Mouse (Mus musculus) limb, embryonic 13.5 days (tissue): ENCODE data around the gene Pdcd1lg2. TPM values are rescaled to one million over a fixed set of nuclear protein-coding genes. Genes with fewer than 3 reads are reported as not detected.

ENCODE experiments used
- ATAC-seq: fragments of 200-750 bp; cut with Nextera tagmentation; 2 replicates; pipeline ENCODE4 v1.8.0; 2017; ENCODE audit warnings: low read depth, moderate number of reproducible peaks, moderate TSS enrichment; ENCODE audit not compliant: low FRiP score
- H3K27ac ChIP-seq: fragments of 300-500 bp; sonication (generic); 2 replicates; pipeline ENCODE4 v1.5.1; 2015; ENCODE audit warnings: inconsistent platforms, mild to moderate bottlenecking, moderate library complexity
- H3K27me3 ChIP-seq: fragments of 300-500 bp; sonication (generic); 2 replicates; pipeline ENCODE4 v1.6.1; 2015; ENCODE audit warnings: mild to moderate bottlenecking, inconsistent platforms
- H3K36me3 ChIP-seq: fragments of 300-500 bp; sonication (generic); 2 replicates; pipeline ENCODE4 v1.6.1; 2015; ENCODE audit warnings: inconsistent platforms, mild to moderate bottlenecking, moderate library complexity
- H3K4me1 ChIP-seq: fragments of 300-500 bp; sonication (generic); 2 replicates; pipeline ENCODE4 v1.6.1; 2015; ENCODE audit warnings: inconsistent platforms
- H3K4me2 ChIP-seq: fragments of 300-500 bp; sonication (generic); replicated peaks from 2 replicates; pipeline ENCODE4 v1.6.1; 2015; ENCODE audit warnings: inconsistent platforms, mild to moderate bottlenecking, moderate library complexity
- H3K4me3 ChIP-seq: fragments of 300-500 bp; sonication (generic); 2 replicates; pipeline ENCODE4 v1.5.1; 2015; ENCODE audit warnings: moderate library complexity, mild to moderate bottlenecking, inconsistent platforms
- H3K9ac ChIP-seq: fragments of 300-500 bp; sonication (generic); 2 replicates; pipeline ENCODE4 v1.6.1; 2015; ENCODE audit warnings: mild to moderate bottlenecking, inconsistent platforms
- H3K9me3 ChIP-seq: fragments of 300-500 bp; sonication (generic); 2 replicates; pipeline ENCODE4 v1.6.1; 2016; ENCODE audit warnings: inconsistent platforms
- WGBS: fragments of 180-500 bp; shearing (Covaris S2); methylation state at CpG from one replicate; pipeline ENCODE4 v1.1.7; 2015; 5-methylcytosine and 5-hydroxymethylcytosine counted together
- polyA plus RNA-seq: library from polyadenylated mRNA; unstranded; fragments of >200 nt; fragmentation: Nextera tagmentation; extraction: Ambion mirVana; gene quantifications from 2 replicates; pipeline ENCODE4 v1.2.1, GENCODE M21; 2015

Pdcd1lg2 gene
- polyA plus RNA-seq, 1 experiment from 2014 or later = not detected

DNA sequence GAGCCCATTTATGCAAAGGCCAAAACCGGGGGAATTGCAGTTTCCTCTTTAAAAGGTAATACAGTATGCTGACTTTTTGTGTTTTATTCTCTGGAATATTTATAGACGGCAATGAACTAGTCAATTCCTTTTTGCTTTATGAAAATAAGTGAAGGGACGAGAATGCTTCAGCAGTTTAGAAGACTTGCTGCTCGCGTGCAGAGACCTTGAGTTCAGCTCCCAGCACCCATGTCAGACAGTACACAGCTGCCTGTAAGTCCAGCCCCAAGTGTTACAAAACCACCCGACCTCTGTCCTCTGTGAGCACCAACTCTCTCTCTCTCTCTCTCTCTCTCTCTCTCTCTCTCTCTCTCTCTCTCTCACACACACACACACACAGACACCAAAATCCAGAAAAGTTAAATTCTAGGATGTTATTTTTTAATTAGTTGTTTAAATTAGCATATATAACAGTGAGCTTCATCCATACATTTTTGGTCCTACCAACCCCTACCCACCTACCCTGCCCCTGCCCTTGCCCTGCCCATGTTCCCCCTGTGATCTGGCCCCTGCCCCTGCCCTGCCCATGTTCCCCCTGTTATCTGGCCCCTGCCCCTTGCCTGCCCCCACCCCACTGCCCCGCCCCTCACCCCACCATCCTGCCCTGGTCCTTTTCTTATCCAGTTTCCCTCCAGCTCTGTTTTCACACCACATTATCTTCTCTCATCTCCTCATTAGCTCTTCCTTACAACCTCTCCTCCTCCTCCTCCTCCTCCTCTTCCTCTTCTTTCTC lies 86.3 kb downstream of the Pdcd1lg2 start:
- Histone ChIP-seq H3K27me3 (no peaks in the 10 kb centered on the region), H3K9ac (no peak overlapping the region), H3K4me3 (no peak overlapping the region), H3K4me1 (peaks cover 4% of the 10 kb centered on the region; the same call in 1 of the 2 replicates), H3K27ac (no peak overlapping the region), H3K4me2 (no peak overlapping the region), H3K9me3 (no peaks in the 10 kb centered on the region), H3K36me3 (no peaks in the 10 kb centered on the region)
- 72% methylated on average over 7 of the region's 7 CpGs for WGBS
- ATAC-seq = no peak

DNA sequence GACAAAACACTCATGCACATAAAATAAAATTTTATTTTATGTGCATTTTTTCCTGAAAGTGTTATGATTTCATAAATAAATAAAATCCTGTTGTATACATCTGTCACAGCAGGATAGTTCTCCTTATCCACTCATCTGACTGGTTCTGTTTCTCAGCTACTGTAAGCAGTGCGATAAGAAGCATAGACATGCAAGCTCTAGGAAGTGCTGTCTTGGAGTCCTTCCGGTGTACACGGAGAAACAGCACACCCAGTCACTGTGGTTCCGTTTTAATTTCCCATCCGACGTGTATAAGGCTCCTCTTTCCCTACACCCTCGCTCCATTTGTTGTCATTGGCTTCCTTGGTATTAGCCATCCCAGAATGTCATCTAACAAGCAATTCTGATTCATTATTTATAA lies 87.2 kb downstream of the Pdcd1lg2 start:
- Histone ChIP-seq H3K4me2 (no peak overlapping the region), H3K4me3 (no peak overlapping the region), H3K36me3 (no peaks in the 10 kb centered on the region), H3K4me1 (peaks cover 4% of the 10 kb centered on the region; the same call in 1 of the 2 replicates), H3K27me3 (no peaks in the 10 kb centered on the region), H3K27ac (no peak overlapping the region), H3K9me3 (no peaks in the 10 kb centered on the region), H3K9ac (no peak overlapping the region)
- 87% methylated on average over 7 of the region's 7 CpGs for WGBS
- no peak for ATAC-seq

DNA sequence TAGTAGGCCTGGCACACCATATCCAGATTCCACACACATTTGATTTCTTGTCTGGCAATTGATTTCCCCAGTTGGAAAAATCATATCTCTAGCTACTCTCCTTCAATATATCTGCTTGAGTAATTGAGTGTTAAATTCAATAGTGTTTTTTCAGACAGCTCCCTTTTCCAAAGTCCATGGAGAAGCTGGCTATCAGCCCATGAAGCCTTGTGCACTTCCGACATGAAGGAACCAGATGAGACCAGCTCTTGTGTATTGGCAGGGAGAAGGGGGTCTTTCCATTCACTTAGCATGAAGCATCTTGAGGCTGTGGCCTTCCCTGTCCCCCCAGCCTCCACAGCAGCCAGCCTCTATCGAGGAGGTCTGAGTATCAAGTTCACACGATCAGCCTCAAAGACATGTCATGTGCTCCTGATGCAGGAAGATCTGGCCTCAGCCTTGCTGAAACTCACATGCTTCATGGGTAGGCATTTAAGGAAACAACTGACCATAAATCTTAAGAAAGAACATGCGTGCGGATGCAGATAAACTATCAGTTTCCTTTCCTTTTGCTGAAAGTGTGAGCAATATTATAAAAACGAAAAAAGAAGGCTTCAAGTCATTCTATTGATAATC lies 88.2 kb downstream of the Pdcd1lg2 start:
- Histone ChIP-seq H3K9ac (no peak overlapping the region), H3K4me3 (no peak overlapping the region), H3K9me3 (no peaks in the 10 kb centered on the region), H3K4me2 (no peak overlapping the region), H3K27me3 (no peaks in the 10 kb centered on the region), H3K4me1 (peaks cover 4% of the 10 kb centered on the region; the same call in 1 of the 2 replicates), H3K36me3 (no peaks in the 10 kb centered on the region), H3K27ac (no peak overlapping the region)
- 77% methylated on average over 6 of the region's 6 CpGs for WGBS
- no peak for ATAC-seq

DNA sequence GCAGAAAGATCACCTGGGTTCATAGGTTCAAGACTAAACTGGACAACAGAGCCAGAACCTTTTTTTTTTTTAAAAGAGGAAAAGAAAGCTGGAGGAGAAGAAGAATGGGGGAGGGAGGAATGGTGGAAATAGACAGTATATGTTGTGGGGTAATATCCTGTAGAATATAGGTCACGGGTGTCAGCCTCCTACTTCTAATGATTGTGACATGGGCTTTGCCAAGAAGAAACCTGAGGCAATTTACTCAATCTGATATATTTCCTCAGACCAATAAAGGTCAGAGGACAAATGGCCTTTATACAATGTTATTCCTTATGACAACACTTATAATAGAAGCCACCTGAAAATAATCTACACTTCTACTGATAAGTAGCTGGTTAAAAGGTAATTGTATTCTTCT lies 89.6 kb downstream of the Pdcd1lg2 start:
- Histone ChIP-seq H3K4me2 (no peak overlapping the region), H3K4me1 (peaks cover 6% of the 10 kb centered on the region), H3K27ac (no peak overlapping the region), H3K9me3 (no peaks in the 10 kb centered on the region), H3K27me3 (no peaks in the 10 kb centered on the region), H3K4me3 (no peak overlapping the region), H3K9ac (no peak overlapping the region), H3K36me3 (no peaks in the 10 kb centered on the region)
- ATAC-seq = no peak
- WGBS = 79% methylated on average over 1 of the region's 1 CpGs

DNA sequence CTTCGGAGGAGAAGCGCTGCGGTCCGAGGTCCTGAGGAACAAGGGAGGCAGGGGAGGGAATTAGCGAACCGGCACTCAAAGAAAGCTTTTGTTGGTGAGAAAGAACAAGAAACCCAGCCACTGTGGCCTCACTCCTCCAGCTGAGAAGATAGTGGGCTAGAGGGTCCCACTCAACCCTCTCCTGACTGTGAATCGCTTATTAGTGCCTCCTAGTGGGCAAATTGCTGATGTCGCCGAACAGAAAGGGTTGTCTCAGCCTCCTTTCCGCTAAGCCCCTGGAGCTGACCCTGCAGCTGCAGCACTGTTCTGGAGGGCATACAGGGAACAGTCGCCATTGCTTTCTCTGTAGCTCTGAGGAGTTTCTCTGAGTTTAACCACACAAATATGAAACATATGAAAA lies 90.4 kb downstream of the Pdcd1lg2 start:
- WGBS = 53% methylated on average over 11 of the region's 11 CpGs
- Histone ChIP-seq H3K9me3 (no peaks in the 10 kb centered on the region), H3K4me3 (peak overlapping the region; percentile 1; the same call in 1 of the 2 replicates), H3K36me3 (no peaks in the 10 kb centered on the region), H3K4me2 (peak overlapping the region; percentile 41), H3K4me1 (peaks cover 10% of the 10 kb centered on the region), H3K27ac (no peak overlapping the region), H3K27me3 (no peaks in the 10 kb centered on the region), H3K9ac (no peak overlapping the region)
- ATAC-seq = 0 out of 2 replicates have a peak, but pooled peaks have one; percentile 32

DNA sequence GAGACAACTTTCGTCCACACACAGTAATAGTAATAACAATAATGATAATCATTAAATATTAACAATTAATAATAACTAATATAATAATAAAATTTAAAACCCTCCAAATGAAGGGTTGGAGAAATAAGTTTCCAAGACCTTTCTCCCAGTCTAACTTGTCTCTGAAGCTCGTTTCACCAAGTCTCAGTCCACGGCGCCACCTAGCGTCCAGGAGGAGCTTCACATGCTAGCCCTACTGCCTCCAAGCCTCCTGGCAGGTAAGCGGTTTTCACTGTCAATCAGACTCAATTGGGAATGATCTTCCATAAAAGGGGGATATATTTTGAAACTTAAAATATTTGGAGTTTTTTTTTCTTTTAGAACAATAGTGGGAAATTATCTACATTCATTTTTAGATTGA lies 90.8 kb downstream of the Pdcd1lg2 start:
- no peak overlapping the region for H3K4me3 ChIP-seq
- H3K36me3 ChIP-seq = no peaks in the 10 kb centered on the region
- peak overlapping the region; percentile 41 for H3K4me2 ChIP-seq
- H3K9me3 ChIP-seq = no peaks in the 10 kb centered on the region
- 13% methylated on average over 6 of the region's 6 CpGs for WGBS
- H3K9ac ChIP-seq = no peak overlapping the region
- no peaks in the 10 kb centered on the region for H3K27me3 ChIP-seq
- ATAC-seq = peak; percentile 66; the same call in 1 of the 2 replicates
- no peak overlapping the region for H3K27ac ChIP-seq
- peaks cover 10% of the 10 kb centered on the region for H3K4me1 ChIP-seq

DNA sequence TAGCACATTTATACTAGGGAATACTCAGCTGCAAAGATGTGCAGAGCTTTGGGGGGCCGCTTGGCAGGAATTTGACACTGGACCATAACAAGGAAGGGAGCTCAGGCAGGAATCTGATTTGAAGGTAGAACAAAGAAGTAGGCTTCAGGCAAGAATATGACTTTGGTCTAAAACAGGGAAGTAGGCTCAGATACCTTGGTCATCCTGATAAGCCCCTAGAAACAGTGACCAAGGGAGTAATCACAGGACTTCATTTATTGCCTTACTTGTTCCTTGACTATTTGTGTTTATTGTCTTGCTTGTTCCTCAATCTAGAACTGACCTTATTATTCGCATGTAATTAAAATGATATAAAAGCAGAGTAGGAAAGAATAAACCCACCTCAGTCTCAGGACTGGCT lies 93.4 kb downstream of the Pdcd1lg2 start:
- no peaks in the 10 kb centered on the region for H3K9me3 ChIP-seq
- H3K4me1 ChIP-seq = peaks cover 10% of the 10 kb centered on the region
- H3K4me2 ChIP-seq = no peak overlapping the region
- no peak overlapping the region for H3K27ac ChIP-seq
- no peaks in the 10 kb centered on the region for H3K36me3 ChIP-seq
- no peak overlapping the region for H3K9ac ChIP-seq
- ATAC-seq = no peak
- H3K4me3 ChIP-seq = no peak overlapping the region
- no peaks in the 10 kb centered on the region for H3K27me3 ChIP-seq
- 87% methylated on average over 2 of the region's 2 CpGs for WGBS

DNA sequence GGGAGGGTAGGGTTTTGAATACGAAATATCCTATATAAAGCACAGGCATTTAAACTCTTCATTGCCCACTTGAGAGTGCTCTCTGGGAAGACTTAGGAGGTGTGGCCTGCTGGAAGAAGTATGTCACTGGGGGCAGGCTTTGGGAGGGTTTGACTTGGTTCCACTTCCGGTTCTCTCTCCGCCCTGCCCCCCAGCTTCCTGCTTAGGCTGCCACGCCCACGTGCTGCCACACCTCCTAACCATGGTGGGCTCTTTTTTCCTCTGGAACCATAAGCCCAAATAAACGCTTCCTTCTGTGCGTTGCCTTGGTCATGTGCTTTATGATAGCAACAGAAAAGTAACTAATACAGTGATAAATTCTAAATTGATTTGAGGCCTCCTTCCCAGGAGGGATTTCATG lies 94.9 kb downstream of the Pdcd1lg2 start:
- no peak overlapping the region for H3K4me3 ChIP-seq
- ATAC-seq = no peak
- no peaks in the 10 kb centered on the region for H3K27me3 ChIP-seq
- H3K4me2 ChIP-seq = no peak overlapping the region
- 74% methylated on average over 7 of the region's 7 CpGs for WGBS
- H3K9ac ChIP-seq = no peak overlapping the region
- no peaks in the 10 kb centered on the region for H3K36me3 ChIP-seq
- H3K4me1 ChIP-seq = peaks cover 10% of the 10 kb centered on the region
- H3K9me3 ChIP-seq = no peaks in the 10 kb centered on the region
- no peak overlapping the region for H3K27ac ChIP-seq

DNA sequence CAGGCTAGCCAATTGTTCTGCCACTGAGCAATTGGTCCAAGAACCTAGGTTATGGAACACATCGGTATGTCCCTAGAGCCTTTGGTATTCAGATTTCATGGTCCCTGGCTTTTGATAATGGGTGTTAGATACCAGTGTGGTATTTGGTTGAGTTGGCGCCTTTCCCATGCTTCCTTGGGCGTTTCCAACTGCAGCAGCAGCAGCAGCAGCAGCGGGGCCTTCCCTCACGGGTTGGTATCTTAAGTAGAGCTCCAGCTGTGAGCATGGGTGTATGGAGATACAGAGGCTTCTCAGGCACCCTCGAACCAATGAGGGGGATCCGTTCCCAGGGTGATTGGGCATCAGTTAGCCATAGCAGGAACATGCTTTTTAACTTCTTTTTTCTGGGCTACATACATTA lies 97.5 kb downstream of the Pdcd1lg2 start:
- H3K27me3 ChIP-seq = no peaks in the 10 kb centered on the region
- no peak overlapping the region for H3K4me2 ChIP-seq
- no peaks in the 10 kb centered on the region for H3K9me3 ChIP-seq
- no peaks in the 10 kb centered on the region for H3K36me3 ChIP-seq
- no peak overlapping the region for H3K9ac ChIP-seq
- peaks cover 6% of the 10 kb centered on the region for H3K4me1 ChIP-seq
- no peak for ATAC-seq
- 78% methylated on average over 7 of the region's 7 CpGs for WGBS
- H3K27ac ChIP-seq = no peak overlapping the region
- no peak overlapping the region for H3K4me3 ChIP-seq

DNA sequence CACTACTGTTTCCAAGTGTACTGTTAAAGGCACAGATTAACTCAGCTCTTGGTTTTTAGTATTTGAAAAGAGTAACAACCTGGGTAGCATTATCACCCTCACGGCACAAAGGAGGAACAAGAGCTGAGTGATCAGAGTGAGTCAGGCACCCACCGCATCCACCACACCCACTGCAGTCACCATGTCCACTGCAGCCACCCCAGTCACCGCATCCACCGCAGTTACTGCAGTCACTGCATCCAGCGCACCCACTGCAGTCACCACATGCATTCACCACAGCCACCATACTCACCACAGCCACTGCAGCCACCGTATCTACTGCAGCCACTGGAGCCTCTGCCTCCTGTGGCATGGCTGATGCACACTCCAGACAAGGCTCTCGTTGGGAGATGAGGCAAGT lies 99.1 kb downstream of the Pdcd1lg2 start:
- Histone ChIP-seq H3K27ac (no peak overlapping the region), H3K36me3 (peaks cover 7% of the 10 kb centered on the region), H3K4me1 (peaks cover 10% of the 10 kb centered on the region), H3K9me3 (peaks cover 6% of the 10 kb centered on the region), H3K4me3 (no peak overlapping the region), H3K9ac (no peak overlapping the region), H3K4me2 (no peak overlapping the region), H3K27me3 (no peaks in the 10 kb centered on the region)
- WGBS = 94% methylated on average over 7 of the region's 7 CpGs
- ATAC-seq = no peak

DNA sequence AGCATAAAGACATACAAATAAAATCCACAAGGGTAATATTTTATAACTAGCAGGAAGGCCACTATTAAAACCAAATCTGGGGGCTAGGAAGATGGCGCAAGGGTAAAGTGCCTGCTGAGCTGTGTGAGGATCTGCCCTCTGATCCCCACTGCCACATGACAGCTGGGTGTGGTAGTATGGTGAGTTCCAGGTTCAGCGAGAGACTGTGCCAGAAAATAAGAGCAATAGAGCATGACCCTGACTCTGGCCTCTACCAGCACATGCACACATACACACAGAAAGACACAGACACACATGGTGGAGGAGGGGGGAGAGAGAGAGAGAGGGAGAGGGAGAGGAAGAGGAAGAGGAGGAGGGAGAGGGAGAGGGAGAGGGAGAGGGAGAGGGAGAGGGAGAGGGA lies 101.1 kb downstream of the Pdcd1lg2 start:
- Histone ChIP-seq H3K9ac (no peak overlapping the region), H3K9me3 (peaks cover 6% of the 10 kb centered on the region), H3K4me2 (no peak overlapping the region), H3K4me3 (no peak overlapping the region), H3K4me1 (peaks cover 4% of the 10 kb centered on the region; the same call in 1 of the 2 replicates), H3K27me3 (no peaks in the 10 kb centered on the region), H3K36me3 (peaks cover 25% of the 10 kb centered on the region), H3K27ac (no peak overlapping the region)
- ATAC-seq = no peak
- WGBS = 77% methylated on average over 2 of the region's 2 CpGs

DNA sequence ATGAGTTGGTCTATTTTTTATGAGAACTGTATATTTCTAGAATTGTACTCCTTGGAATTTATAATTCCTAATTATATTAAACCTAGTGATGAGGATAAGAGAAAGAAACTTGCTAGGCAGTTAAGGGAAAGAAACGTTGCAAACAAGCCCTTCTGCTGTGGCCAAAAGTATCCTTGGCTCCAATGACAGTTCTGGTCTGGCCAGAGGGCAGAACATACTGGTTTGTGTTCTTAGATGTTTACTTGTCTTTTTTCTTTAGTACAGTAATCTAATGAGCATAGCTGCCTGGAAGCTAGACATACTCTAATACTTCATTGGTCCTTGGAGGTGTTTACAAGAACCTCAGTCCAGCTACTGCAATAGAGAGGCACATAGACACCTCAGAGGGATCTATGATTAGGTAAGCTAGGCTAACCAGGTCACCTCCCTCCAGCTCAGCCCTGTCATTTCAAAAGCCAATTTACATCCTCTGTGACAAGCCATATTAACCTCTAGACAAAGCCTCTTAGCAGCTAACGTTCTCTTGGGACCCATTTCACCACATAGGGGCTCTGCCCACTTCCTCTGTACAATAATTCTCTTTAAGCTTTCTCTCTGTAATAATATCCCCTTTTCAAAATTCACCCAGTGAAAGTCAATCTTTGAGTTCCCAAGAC lies 102.5 kb downstream of the Pdcd1lg2 start:
- Histone ChIP-seq H3K27me3 (no peaks in the 10 kb centered on the region), H3K9ac (no peak overlapping the region), H3K4me3 (no peak overlapping the region), H3K4me2 (no peak overlapping the region), H3K27ac (no peak overlapping the region), H3K36me3 (peaks cover 25% of the 10 kb centered on the region), H3K4me1 (peaks cover 4% of the 10 kb centered on the region; the same call in 1 of the 2 replicates), H3K9me3 (peaks cover 6% of the 10 kb centered on the region)
- WGBS = 49% methylated on average over 2 of the region's 2 CpGs
- no peak for ATAC-seq
